Mouse (Mus musculus): ENCODE results near the gene Siah3.
"Not testable (repeated sequence)": the region's sequence is repeated elsewhere in the genome, so short reads cannot be mapped to it uniquely, and the experiment has no call there.

The Siah3 gene

GRCm38 (mm10) chr14:75455743-75456421, at the start of gene Siah3:
Gene Siah3 (plus strand): TSS chr14:75455982.
- peak; percentile 62 for DNase-seq

GRCm38 (mm10) chr14:75409772-75410171, 46.0 kb upstream of the Siah3 start:
- no peak for DNase-seq

- DNase-seq: no peak
Observed at GRCm38 (mm10) chr14:75410392-75410791, 45.4 kb upstream of the Siah3 start.

DNA sequence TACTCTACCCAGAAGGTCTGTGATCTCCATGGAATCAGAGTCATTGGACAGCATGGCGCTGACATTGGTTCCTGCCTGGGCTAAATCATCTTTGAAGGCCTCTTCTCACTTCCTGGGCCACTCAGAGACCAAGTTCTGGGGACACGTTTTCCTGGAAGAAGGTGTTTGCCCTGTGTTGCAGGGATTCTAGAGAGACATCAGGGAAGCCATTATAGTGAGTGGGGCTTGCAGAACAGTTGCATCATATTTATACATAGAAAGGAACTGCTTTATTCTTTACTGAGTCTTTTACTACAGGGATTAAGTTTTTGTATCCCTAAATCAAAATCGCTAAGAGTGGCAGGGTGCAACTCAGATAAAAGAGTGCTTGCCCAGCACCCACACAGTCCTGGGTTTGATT, 37.1 kb upstream of the Siah3 start:
- no peak for DNase-seq

- no peak for DNase-seq
Observed at GRCm38 (mm10) chr14:75419876-75420275, 35.9 kb upstream of the Siah3 start.

GRCm38 (mm10) chr14:75420811-75421210, 35.0 kb upstream of the Siah3 start:
- DNase-seq: no peak

DNA sequence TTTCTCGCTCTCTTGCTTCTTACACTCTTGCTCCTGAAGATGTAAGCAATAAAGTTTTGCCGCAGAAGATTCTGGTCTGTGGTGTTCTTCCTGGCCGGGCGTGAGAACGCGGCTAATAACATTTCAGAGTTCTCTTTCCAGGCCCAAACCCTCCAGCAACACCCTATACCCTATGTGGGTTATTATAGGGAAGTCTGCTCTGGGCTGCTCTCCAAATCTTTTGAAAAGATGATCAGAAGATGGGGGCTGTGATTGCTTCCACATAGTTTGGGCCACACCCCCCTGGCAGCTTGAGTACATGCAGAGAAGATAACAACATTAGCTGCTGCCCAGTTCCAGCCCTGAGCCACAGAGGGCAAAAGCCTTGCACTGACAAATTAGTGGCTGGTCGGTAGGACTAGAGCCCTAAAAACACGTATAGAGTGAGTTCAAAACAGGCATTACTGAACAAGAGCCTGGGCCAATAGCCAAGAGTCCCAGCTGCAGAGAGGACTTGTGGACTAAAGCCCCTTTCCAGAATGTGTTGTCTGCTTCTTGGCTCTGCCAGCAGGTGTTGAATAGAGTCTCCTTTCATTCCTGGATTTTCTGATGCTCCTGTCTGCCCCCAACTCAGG, 24.5 kb upstream of the Siah3 start:
- DNase-seq: no peak

- DNase-seq: no peak
Observed at GRCm38 (mm10) chr14:75432850-75433249, 22.9 kb upstream of the Siah3 start.

GRCm38 (mm10) chr14:75434576-75434975, 21.2 kb upstream of the Siah3 start:
- DNase-seq: no peak

DNA sequence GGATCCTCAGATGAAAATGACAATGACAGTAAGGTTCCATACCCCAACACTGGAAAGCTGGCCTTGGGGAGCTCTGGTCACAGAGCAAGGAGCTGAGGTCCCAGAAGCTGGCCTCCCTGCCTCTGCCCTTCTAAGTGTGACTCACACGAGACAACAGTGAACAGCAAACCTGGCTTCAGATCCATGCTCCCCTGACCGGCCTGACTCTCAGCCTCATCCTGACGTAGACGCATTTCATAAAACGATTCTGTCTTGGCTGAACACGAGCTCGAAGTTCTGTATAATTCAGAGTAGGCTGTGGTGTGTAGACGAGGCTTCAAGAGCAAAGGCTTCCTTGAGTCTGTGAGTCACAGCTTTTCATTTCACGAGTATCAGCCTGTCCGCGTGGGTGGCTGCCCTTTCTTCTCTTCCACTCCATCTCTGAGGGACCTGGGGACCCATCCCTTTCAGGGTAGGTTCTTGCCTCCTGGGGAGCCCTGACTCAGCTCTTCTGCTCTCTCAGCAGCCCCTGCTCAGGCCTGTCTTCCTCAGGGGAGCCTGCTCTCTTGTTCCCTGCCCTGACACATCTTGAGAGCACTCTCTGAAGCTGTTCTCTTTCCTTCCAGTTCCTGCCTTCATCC, 11.2 kb upstream of the Siah3 start:
- DNase-seq: no peak

DNA sequence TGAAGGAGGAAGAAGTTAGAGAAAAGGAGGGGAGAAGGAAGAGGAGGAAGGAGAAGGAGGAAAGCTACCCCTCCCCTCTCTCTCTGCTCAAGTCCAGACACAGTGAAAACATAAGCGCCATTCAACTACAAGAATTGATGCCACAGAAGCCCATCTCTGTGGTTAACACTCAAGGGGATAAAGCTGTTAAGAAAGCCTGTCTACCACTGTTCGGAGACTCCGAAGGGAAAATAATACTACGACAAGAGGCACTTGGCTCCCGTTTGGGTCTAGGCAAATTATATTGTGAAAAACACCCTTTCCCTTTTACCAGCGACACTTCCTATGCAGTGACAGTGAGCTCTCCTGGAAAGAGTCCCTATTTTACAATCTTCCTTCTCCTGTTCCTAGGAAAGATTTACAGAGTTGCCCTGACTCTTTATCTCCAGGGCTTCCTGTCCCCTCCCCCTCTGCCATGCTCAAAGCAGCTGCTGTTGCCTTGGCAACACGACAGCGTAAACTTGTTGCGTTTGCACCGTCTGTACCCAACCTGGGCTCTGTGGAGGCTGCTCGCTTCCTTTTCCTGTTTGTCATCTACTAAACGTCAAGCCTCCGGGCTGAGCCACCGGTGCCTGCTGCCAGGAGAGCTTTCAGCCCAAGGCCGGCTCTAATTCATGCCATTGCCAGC, 10.4 kb upstream of the Siah3 start:
- DNase-seq: peak; percentile 86

- no peak for DNase-seq
Observed at GRCm38 (mm10) chr14:75445948-75446281, 9.9 kb upstream of the Siah3 start.

DNA sequence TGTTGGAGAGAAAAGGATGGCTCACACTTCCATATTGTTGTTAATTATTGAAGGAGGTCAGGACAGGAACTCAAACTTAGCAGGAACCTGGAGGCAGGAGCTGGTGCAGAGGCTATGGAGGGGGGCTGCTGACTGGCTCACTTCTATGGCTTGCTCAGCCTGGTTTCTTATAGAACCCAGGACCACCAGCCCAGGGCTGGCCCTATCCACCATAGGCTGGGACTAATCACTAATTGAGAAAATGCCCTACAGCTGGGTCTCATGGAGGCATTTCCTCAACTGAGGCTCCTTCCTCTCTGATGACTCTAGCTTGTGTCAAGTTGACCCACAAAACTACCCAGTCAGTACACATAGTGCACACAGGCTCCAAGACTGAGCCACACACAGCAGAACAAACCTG, 9.5 kb upstream of the Siah3 start:
- DNase-seq: not testable (repeated sequence)

DNA sequence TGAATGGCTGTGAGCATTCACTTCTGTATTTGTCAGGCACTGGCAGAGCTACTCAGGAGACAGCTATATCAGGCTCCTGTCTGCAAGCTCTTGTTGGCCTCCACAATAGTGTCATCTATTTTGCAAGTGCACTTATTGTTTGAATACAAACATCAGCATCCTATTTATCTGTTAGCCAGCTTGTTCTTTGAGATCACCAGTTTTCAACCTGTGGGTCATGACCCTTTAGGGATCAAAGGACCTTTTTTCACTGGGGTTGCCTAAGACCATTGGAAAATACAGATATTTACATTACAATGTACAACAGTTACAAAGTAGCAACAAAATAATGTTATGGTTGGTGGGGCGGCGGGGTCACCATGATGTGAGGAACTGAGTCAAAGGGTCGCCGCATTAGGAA, 1.9 kb upstream of the Siah3 start:
- DNase-seq: no peak

- no peak for DNase-seq
Observed at GRCm38 (mm10) chr14:75454716-75455115, 1.1 kb upstream of the Siah3 start.

- no peak for DNase-seq
Observed at GRCm38 (mm10) chr14:75455361-75455742, 430 bp upstream of the Siah3 start.

GRCm38 (mm10) chr14:75456489-75457220, 873 bp downstream of the Siah3 start:
- peak; percentile 49 for DNase-seq

DNA sequence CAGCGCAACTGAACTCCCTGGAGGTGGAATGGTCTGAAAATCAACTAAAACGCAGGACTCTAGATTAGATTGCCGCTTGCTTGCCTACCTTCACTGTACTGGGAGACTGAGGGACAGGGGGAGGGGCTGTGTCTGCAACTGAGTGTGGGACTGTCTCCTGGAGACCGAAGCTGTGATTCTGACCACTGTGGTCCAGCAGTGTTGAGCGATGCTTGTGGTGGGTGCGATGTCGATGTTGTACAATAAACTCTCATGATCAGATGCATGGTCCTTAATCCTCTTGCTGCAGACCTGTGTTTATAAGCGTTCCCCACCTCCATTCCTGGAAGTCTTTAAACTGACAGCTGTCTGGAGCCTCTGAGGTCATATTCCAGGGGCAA, 1.4 kb downstream of the Siah3 start:
- no peak for DNase-seq

- no peak for DNase-seq
Observed at GRCm38 (mm10) chr14:75459431-75459830, 3.6 kb downstream of the Siah3 start.

- DNase-seq: peak; percentile 42
Observed at GRCm38 (mm10) chr14:75459991-75460390, 4.2 kb downstream of the Siah3 start.

DNA sequence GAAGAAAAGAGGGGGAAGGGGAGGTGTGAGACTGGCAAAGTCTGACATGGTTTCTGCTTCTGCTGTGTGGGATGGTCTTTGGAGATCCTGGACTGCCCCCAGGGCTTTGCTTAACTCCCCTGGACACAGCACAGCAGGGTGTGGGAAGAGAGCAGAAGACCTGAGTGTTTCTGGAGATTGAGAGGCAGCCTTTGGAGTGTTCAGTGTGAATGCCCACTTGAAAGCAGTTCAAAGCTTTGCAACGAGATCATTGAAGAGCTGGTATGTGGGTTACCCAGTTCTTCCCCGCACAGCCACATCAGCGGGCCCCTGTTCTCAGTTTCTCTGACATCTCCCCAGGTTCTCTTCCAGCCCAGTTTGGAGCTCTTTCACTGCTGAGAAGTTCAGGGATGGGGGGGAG, 4.7 kb downstream of the Siah3 start:
- DNase-seq: no peak

DNA sequence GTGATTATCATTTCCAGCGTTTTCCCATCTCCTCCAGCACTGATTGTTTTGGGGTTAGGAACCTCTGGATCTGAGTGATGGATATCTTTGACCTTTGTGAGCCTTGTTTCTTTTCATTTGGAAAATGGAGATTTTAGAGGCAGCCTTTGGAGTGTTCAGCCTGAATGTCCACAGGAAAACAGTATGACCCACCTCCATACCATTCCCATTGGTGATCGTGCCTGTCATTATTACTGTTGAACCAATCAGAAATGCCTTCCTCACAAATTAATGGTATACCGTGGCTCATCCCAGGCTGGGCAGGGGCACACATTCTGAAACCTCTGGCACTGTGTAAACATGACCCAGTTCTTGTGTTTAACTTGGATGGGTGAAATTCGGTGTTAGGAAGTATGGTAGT, 6.0 kb downstream of the Siah3 start:
- no peak for DNase-seq

- no peak for DNase-seq
Observed at GRCm38 (mm10) chr14:75463171-75463570, 7.4 kb downstream of the Siah3 start.
